Mouse (Mus musculus) MEL (cell line): ENCODE measurements around the gene Slc39a1.
"Not testable (repeated sequence)": the region's sequence is repeated elsewhere in the genome, so short reads cannot be mapped to it uniquely, and the experiment has no call there.

Experiments used
- CTCF ChIP-seq, 3 experiments: IDR thresholded peaks in 2 of 3; conservative IDR thresholded peaks in 1 of 3; 2 replicates each; pipeline ENCODE4 v1.5.1; 2011 to 2012; ENCODE audit warnings: low read length in 3 of 3, low read depth in 2 of 3, mild to moderate bottlenecking in 2 of 3, improper control_type of control experiment in 1 of 3, inconsistent platforms in 1 of 3, mixed read lengths in 1 of 3, moderate library complexity in 1 of 3; ENCODE audit not compliant: control insufficient read depth in 1 of 3, insufficient read depth in 1 of 3, poor library complexity in 1 of 3, severe bottlenecking in 1 of 3
- E2F4 ChIP-seq: IDR thresholded peaks from 2 replicates; pipeline ENCODE4 v1.6.1; 2011; ENCODE audit warnings: low read depth, low read length, improper control_type of control experiment, borderline replicate concordance
- EP300 ChIP-seq, 2 experiments: IDR thresholded peaks; 2 replicates each; pipeline ENCODE4 v1.6.1; 2011; ENCODE audit warnings: improper control_type of control experiment in 2 of 2, low read length in 2 of 2, low read depth in 1 of 2, mild to moderate bottlenecking in 1 of 2
- ETS1 ChIP-seq: IDR thresholded peaks from 2 replicates; pipeline ENCODE4 v1.6.1; 2012; ENCODE audit warnings: low read depth, mild to moderate bottlenecking, inconsistent platforms, low read length, improper control_type of control experiment, moderate library complexity
- GABPA ChIP-seq: IDR thresholded peaks from 2 replicates; pipeline ENCODE4 v1.6.1; 2012; ENCODE audit warnings: low read depth, mild to moderate bottlenecking, inconsistent platforms, low read length, improper control_type of control experiment, moderate library complexity
- POLR2A ChIP-seq, 2 experiments: IDR thresholded peaks; 2 replicates each; pipeline ENCODE4 v1.6.1; 2011 to 2012; ENCODE audit warnings: low read length in 2 of 2, mild to moderate bottlenecking in 2 of 2, control low read depth in 1 of 2, improper control_type of control experiment in 1 of 2, low read depth in 1 of 2, moderate library complexity in 1 of 2; ENCODE audit not compliant: control insufficient read depth in 1 of 2, insufficient read depth in 1 of 2, poor library complexity in 1 of 2
- ZC3H11A ChIP-seq: IDR thresholded peaks from 2 replicates; pipeline ENCODE4 v1.6.1; 2012; ENCODE audit warnings: low read depth, mild to moderate bottlenecking, inconsistent platforms, low read length, improper control_type of control experiment

DNA sequence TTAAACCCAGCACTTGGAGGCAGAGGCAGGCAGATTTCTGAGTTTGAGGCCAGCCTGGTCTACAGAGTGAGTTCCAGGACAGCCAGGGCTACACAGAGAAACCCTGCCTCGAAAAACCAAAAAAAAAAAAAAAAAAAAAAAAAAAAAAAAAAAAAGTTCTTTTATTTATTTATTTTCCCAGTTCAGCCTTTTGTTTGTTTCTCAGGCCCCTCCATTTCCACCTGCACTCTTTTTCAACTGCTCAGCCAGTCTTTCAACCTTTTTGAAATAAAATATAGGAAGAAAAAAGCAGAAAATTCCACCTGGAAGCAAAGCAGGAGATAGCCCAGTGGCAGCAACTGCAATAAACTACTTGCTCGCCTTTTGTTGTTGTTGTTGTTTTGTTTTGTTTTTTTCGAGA lies 41.4 kb downstream of the Slc39a1 start:
- TF ChIP-seq POLR2A (IDR thresholded peaks at IDR 0.05; ENCODE audit: control insufficient read depth in 1 of 2, insufficient read depth in 1 of 2, low read depth in 1 of 2, low read length in 2 of 2, poor library complexity in 1 of 2); ZC3H11A; E2F4; EP300 (IDR thresholded peaks at IDR 0.05; ENCODE audit: low read depth in 1 of 2, low read length in 2 of 2); CTCF (IDR thresholded peaks at IDR 0.05 in 2 of 3, conservative IDR thresholded peaks at IDR 0.05 in 1 of 3; ENCODE audit: control insufficient read depth in 1 of 3, insufficient read depth in 1 of 3, low read depth in 2 of 3, low read length in 3 of 3, poor library complexity in 1 of 3, severe bottlenecking in 1 of 3); GABPA; ETS1: not testable (repeated sequence)
